Comparison of ENCODE assay signal across 14 mouse cellular contexts in genomic region chr12:75424359-75424758, GRCm38 (mm10). TPM values are rescaled to one million over a fixed set of nuclear protein-coding genes. Genes with fewer than 3 reads are reported as not detected.
A peak's percentile ranks its signal among the peaks of the same experiment; 100 is the strongest.
DNase-seq lines count a peak whose midpoint lies in the region; ATAC-seq and TF ChIP-seq lines count a peak whose summit lies in the region.
"Had no signal": no experiment of that assay in that cellular context is flagged by ENCODE, and none has a peak within 500 bp of the region (broad histone marks: within the 10 kb centered on the region; RNA-seq: fewer than 3 reads in every experiment).

No protein-coding gene starts in this region.

- H3K4me1 ChIP-seq in neural tube, embryonic 15.5 days, result peaks cover 4% of the 10 kb centered on the region; the same call in 1 of the 2 replicates

- CTCF ChIA-PET in Patski (lab: Charles Lee), result no interaction called here

- no peak for TF ChIP-seq CTCF in Patski (IDR thresholded peaks at IDR 0.05)

- H3K9me3 ChIP-seq in neural tube, embryonic 15.5 days (replicated peaks), result no peaks in the 10 kb centered on the region

- peaks cover 10% of the 10 kb centered on the region for H3K27me3 ChIP-seq in Patski
- no peaks in the 10 kb centered on the region for H3K27me3 ChIP-seq in neural tube, embryonic 15.5 days (replicated peaks)

- no peak for DNase-seq in frontal cortex, postnatal 25 days (ENCODE audit: low spot score in 2 of 2)
- peak; percentile 27 to 82 for DNase-seq in left cerebral cortex, postnatal 14 days (ENCODE audit: low spot score in 2 of 2)
- no peak for DNase-seq in left cerebral cortex, postnatal 36 days (ENCODE audit: low spot score in 2 of 2)
- DNase-seq in Patski (ENCODE audit: low read depth, low spot score) (peak; percentile 22), adipocyte (ENCODE audit: low spot score) (no peak)
- DNase-seq: adrenal gland, adult 8-10 months; heart, adult 2 months; heart, postnatal 36 days; kidney, adult 2 months had no signal

- WGBS in neural tube, embryonic 15.5 days, result 53% methylated on average over 7 of the region's 7 CpGs

- ATAC-seq in frontal cortex, adult (ENCODE audit: low TSS enrichment), result peak; percentile 73
- ATAC-seq in Patski, result no peak
- peak; percentile 53 for ATAC-seq in neural tube, embryonic 15.5 days (ENCODE audit: low FRiP score)

- in situ Hi-C loops in Patski (cut with MboI; ENCODE audit: low pct_unique_long_range_greater_than_20kb), result no loop called here

- H3K4me3 ChIP-seq in neural tube, embryonic 15.5 days (replicated peaks), result no peak overlapping the region
- H3K4me3 ChIP-seq: heart, adult 2 months had no signal

- POLR2A ChIA-PET in Patski (lab: Charles Lee), result interaction anchor here (0.6 kb wide), 1 partner anchor 768 kb away, joined by 4 read pairs; no protein-coding TSS in a partner anchor

- intact Hi-C loops in left cerebral cortex, postnatal 14 days (cut with DNase I), result no loop called here
- intact Hi-C loops in left cerebral cortex, postnatal 36 days (cut with DNase I), result no loop called here

- H3K27ac ChIP-seq in neural tube, embryonic 15.5 days (replicated peaks), result no peak overlapping the region
- H3K27ac ChIP-seq: heart, adult 2 months had no signal

- no peak overlapping the region for H3K9ac ChIP-seq in neural tube, embryonic 15.5 days (replicated peaks)

- no peaks in the 10 kb centered on the region for H3K36me3 ChIP-seq in neural tube, embryonic 15.5 days

- no peak overlapping the region for H3K4me2 ChIP-seq in neural tube, embryonic 15.5 days

RNA-seq across cellular contexts. Expression of gene Gphb5, which starts 7.8 kb away (rescaled TPM):
- total RNA-seq in left cerebral cortex, postnatal 14 days (2021), result not detected
- not detected for total RNA-seq in left cerebral cortex, postnatal 36 days (2021)
- not detected for polyA plus RNA-seq in Patski (2021)
- polyA plus RNA-seq in neural tube, embryonic 15.5 days (2015; fragmentation: Nextera tagmentation; extraction: Ambion mirVana), result not detected in 2 replicates
- total RNA-seq: adrenal gland, adult 8-10 months; heart, adult 2 months; heart, postnatal 36 days; liver, adult 2 months had no signal
- polyA plus RNA-seq: cortical plate, adult 2 months; heart, adult 2 months; kidney, adult 2 months; large intestine, adult 2 months; liver, adult 2 months had no signal

Comparison
In these comparisons a context has a peak if more than half of its experiments do, and no peak if none do; other contexts are left out.
1. DNase-seq: peak in left cerebral cortex, postnatal 14 days (2 of 2) and Patski (single experiment); none in frontal cortex, postnatal 25 days (0 of 2), left cerebral cortex, postnatal 36 days (0 of 2) and adipocyte (single experiment).